Mouse (Mus musculus) regulatory T cell (primary cell): Measurements from ENCODE around the gene Rab11fip4.

Experiments
- in situ Hi-C: fragments of 300-600 bp; cut with MboI, MseI; formaldehyde crosslinking; loops from one replicate; pipeline ENCODE4 v1.15.1; 2025; ENCODE audit warnings: high pct_unique_total_duplicates

Rab11fip4 gene

GRCm38 (mm10) chr11:79614880-79615279, 23.9 kb downstream of the Rab11fip4 start:
- in situ Hi-C loops = loop anchor here (5.0 kb wide), 1 partner anchor 467 kb away; the partner anchor contains the start of gene Crlf3

- in situ Hi-C loops = loop anchor here (5.0 kb wide), 1 partner anchor 466 kb away; the partner anchor contains the start of gene Crlf3
Observed at GRCm38 (mm10) chr11:79615871-79616270, 24.9 kb downstream of the Rab11fip4 start.

GRCm38 (mm10) chr11:79617991-79618390, 27.0 kb downstream of the Rab11fip4 start:
- in situ Hi-C loops = loop anchor here (5.0 kb wide), 1 partner anchor 464 kb away; the partner anchor contains the start of gene Crlf3

GRCm38 (mm10) chr11:79623029-79623428, 32.0 kb downstream of the Rab11fip4 start:
- in situ Hi-C loops = no loop called here

GRCm38 (mm10) chr11:79624801-79625302, 33.8 kb downstream of the Rab11fip4 start:
- in situ Hi-C loops = loop anchor here (5.0 kb wide), 1 partner anchor 38 kb away; no protein-coding TSS in a partner anchor

GRCm38 (mm10) chr11:79628716-79629115, 37.7 kb downstream of the Rab11fip4 start:
- in situ Hi-C loops = loop anchor here (5.0 kb wide), 1 partner anchor 41 kb away; no protein-coding TSS in a partner anchor

GRCm38 (mm10) chr11:79629752-79630374, 38.9 kb downstream of the Rab11fip4 start:
- in situ Hi-C loops = loop anchor here (5.0 kb wide), 1 partner anchor 43 kb away; no protein-coding TSS in a partner anchor

GRCm38 (mm10) chr11:79630521-79630920, 39.5 kb downstream of the Rab11fip4 start:
- in situ Hi-C loops = no loop called here

- in situ Hi-C loops = no loop called here
Observed at GRCm38 (mm10) chr11:79633366-79633765, 42.4 kb downstream of the Rab11fip4 start.

GRCm38 (mm10) chr11:79635661-79636449, 44.8 kb downstream of the Rab11fip4 start:
- in situ Hi-C loops = loop anchor here (5.0 kb wide), 1 partner anchor 46 kb away; no protein-coding TSS in a partner anchor

- in situ Hi-C loops = loop anchor here (5.0 kb wide), 1 partner anchor 46 kb away; no protein-coding TSS in a partner anchor
Observed at GRCm38 (mm10) chr11:79636481-79636880, 45.5 kb downstream of the Rab11fip4 start.

- in situ Hi-C loops = loop anchor here (5.0 kb wide), 1 partner anchor 44 kb away; no protein-coding TSS in a partner anchor
Observed at GRCm38 (mm10) chr11:79638691-79639090, 47.7 kb downstream of the Rab11fip4 start.

GRCm38 (mm10) chr11:79640940-79641733, 50.1 kb downstream of the Rab11fip4 start:
- in situ Hi-C loops = no loop called here

- in situ Hi-C loops = no loop called here
Observed at GRCm38 (mm10) chr11:79643730-79644129, 52.7 kb downstream of the Rab11fip4 start.

- in situ Hi-C loops = no loop called here
Observed at GRCm38 (mm10) chr11:79644717-79645191, 53.7 kb downstream of the Rab11fip4 start.

- in situ Hi-C loops = no loop called here
Observed at GRCm38 (mm10) chr11:79646026-79646425, 55.0 kb downstream of the Rab11fip4 start.

- in situ Hi-C loops = no loop called here
Observed at GRCm38 (mm10) chr11:79646467-79647070, 55.6 kb downstream of the Rab11fip4 start.

GRCm38 (mm10) chr11:79647071-79647501, 56.1 kb downstream of the Rab11fip4 start:
- in situ Hi-C loops = no loop called here

GRCm38 (mm10) chr11:79650359-79650835, 59.4 kb downstream of the Rab11fip4 start:
- in situ Hi-C loops = no loop called here

- in situ Hi-C loops = no loop called here
Observed at GRCm38 (mm10) chr11:79652257-79652656, 61.2 kb downstream of the Rab11fip4 start.
